Mouse (Mus musculus): Measurements from ENCODE around the gene Ndufa5.

Ndufa5 gene

DNA sequence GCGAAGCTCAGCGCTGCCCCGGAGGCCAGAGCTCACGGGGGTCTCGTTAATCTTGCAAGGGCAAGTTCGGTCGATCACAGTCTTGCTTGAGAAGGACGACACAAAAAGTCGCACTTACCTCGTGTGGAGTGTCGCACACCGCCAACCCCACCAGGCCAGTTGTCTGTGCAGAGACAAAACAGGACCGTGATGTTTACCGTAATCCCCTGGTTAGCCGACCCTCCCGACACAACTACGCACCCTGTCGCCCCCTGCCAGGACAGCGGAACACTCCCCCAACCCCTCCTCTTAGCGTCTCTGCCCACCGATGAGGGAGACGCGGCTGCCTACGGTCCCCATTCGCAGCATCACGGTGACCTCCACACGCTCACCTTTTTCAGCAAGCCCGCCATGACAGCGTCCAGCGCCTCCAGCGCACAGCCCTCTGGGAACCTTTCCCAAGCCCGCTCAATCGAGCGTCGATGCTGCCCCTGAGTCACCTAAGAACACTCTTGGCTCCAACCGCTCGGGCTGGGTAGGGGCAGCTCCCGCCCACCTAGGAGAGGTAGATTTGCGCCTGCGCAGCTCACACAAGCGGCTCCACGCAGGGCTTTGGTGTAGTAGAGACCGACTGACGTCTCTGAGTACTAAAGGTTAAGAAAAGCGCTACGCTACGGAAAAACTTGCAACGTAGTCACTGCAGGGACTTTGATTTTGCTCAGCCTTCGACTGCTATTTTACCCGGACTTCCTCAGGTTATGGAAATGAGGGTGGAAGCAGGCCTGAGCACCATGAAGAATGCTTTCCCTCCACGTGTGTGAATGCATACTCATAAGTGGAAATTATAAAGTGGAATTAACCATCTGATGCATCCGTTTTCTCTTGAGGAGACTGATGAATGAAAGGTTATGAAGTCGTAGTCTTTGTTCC, at the start of gene Ndufa5:
Gene Ndufa5 (minus strand): TSS at position 859 of the 909 bp plus-strand sequence.
- DNase-seq (ENCODE audit: low read depth), result peak; percentile 96

DNA sequence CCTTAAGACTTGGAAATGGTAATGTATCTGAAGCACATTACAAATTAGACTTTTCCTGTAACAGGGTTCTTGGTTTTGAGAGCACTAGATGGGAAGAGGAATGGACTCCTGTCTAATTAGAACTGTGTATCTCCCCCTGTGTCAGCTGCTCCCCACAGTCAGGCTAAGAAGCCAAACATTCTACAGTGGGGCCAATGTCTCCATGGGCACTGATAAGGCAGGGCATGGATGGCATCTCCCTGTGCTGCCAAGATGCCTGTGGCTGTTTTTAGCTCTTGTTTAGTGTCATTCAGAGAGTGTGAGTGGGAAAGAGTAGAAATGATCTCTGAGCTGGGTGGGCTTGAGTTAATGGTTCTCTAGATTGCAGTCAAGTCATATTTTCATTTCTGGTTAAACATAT, 45.5 kb upstream of the Ndufa5 start:
- DNase-seq (ENCODE audit: low read depth), result no peak

GRCm38 (mm10) chr6:24572431-24572830, 44.6 kb upstream of the Ndufa5 start:
- DNase-seq (ENCODE audit: low read depth), result no peak

GRCm38 (mm10) chr6:24571126-24571525, 43.3 kb upstream of the Ndufa5 start:
- DNase-seq (ENCODE audit: low read depth), result no peak

- no peak for DNase-seq (ENCODE audit: low read depth)
Observed at GRCm38 (mm10) chr6:24570278-24570677, 42.5 kb upstream of the Ndufa5 start.

DNA sequence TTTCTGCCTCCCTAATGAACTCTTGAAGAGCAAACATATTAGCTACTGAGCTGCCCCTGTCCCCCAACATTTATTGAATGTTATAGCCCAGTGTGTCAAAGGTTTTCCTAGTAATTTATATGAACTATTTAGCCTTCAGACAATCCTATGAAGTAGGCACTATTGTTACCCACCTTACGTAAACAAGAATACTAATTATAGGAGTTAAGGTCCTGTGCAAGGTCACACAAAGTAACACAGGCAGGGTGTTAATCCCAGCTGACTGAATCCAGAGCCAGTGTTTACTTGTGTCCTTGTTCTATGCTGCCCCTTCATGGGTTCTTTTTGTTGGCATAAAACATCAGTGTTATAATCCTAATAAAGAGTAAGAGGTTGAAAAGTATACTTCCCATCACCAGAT, 41.9 kb upstream of the Ndufa5 start:
- DNase-seq (ENCODE audit: low read depth), result no peak

GRCm38 (mm10) chr6:24568963-24569362, 41.1 kb upstream of the Ndufa5 start:
- DNase-seq (ENCODE audit: low read depth), result no peak

DNA sequence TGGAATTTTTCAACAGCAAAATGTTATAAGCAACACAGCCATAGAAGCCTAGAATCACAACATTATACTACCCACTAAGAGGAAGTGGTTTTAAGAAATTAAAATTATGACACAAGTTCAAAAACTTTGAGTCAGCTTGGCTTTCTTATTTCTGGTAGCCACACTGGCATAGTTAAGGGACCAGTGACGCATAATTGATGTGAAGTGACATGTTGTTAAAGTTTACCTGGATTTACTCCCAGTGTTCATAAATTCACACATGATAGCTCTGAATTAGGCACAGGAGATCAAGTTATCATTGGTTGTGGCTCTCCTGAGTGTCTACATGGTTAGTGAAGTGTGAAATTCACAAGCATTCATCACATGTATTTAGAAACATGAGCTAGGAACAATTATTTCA, 37.1 kb upstream of the Ndufa5 start:
- DNase-seq (ENCODE audit: low read depth), result no peak

DNA sequence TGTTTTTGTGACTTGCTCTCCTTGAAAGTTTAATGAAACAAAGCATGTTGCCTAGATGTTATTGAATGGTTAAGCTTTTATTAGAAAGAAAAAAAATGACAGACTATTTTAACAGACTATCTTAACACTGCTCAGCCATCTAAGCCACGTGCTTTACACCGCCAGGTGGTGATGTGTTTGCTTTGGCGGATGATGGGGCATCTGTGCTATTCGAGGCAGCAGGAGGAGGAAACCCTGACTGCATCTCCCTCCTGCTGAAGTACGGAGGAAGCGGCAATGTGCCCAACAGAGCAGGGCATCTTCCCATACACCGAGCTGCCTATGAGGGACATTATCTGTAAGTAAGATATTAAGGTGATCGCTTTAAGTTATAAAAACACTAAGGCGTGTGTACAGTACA, 36.3 kb upstream of the Ndufa5 start:
- DNase-seq (ENCODE audit: low read depth), result no peak

GRCm38 (mm10) chr6:24555488-24555887, 27.7 kb upstream of the Ndufa5 start:
- DNase-seq (ENCODE audit: low read depth), result no peak

DNA sequence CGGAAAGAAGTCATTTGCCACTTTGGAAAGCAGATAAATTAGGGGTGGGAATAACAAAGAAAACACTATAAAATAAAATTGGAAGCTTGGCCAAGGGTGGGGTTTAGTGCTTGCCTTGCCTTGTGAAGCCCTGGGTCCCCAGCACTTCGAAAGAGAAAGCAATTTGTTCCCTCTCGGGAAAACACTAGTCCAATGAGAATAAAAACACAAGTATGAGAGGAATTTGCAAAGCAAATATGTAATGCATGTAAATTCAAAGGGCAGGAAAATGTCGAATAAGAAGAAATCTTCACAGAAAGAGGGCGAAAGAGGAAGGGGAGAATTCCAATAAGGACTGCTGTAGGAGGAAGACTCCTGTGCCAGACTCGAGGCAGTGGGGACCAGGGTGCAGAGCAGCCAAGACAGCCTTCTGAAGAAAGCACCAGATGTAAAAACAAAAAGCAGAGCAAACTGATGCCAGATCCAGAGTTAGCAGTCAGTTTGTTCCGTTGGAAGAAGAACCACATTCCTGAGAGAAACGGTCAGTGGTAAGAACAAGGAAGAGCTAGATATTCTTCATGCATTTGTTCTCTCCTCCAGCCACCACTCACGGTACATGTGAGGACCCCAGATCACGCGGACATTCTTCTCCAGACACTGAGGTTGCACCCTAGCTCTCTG, 26.7 kb upstream of the Ndufa5 start:
- no peak for DNase-seq (ENCODE audit: low read depth)

DNA sequence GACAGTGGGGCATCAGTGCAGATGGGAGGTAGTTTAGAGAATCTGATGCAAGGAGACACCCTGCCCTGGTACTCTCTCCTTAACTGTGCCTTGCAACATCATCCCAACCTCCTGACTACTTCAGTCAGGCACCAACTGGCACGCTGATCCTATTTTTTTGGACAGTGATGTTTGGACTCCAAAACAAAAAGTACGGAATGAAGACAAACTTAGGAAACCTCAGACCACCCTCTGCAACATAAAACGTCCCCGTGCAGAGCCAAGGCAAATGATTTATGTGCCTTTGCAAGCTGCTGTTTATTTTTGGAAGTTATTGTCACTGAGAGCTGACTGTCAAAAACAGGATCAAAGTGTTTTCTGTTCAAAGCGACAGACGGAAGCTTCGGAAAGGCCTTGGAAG, 24.2 kb upstream of the Ndufa5 start:
- DNase-seq (ENCODE audit: low read depth), result no peak

GRCm38 (mm10) chr6:24549801-24550200, 22.0 kb upstream of the Ndufa5 start:
- no peak for DNase-seq (ENCODE audit: low read depth)

DNA sequence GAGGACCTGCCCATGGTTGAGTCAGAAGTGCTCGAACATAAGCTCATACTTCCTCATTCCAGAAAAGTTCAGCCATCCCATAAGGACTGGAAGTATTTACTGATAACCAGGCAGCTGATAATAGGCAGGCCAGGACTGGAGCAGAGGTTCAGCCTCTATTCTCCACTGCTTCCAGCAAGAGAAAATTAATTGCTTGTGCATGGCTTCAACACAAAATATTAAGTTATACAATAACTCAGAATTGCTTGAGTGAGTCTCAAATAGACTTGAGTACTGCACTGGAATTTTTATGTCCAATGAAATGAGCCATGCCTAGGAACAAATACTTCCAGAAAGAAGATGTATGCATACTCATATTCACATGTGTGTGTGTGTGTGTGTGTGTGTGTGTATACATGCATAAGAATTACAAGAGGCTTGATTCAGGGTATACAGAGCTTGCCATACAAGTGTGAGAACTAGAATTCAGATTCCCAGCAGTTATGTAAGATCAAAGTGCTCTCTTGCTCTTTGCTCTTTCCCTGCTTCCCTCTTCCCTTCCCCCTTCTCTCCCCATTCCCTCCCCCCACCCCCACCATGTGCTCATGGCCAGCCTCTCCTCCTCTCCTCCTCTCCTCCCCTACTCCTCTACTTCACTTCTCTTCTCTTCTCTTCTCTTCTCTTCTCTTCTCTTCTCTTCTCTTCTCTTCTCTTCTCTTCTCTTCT, 19.1 kb upstream of the Ndufa5 start:
- DNase-seq (ENCODE audit: low read depth), result no peak

- DNase-seq (ENCODE audit: low read depth), result no peak
Observed at GRCm38 (mm10) chr6:24543119-24543591, 15.3 kb upstream of the Ndufa5 start.

DNA sequence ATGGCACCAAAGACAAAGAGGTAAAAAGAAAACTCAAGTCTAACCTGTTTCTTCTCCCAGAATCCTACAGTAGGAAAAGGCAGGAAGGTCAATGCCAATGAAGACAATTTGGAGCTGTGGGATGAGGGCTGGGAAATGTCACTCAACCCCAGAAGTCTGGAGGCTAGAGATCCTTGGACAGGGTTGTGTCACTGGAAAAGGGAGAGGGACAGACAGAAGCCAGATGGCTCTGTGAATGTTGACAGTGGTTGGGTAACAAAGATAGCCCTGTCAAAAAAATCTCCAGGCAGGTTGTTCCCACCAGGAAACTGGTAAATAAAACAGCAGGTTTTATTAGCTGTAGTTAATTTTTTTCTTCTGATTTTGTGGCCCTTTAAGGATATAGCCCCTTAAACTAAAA, 14.6 kb upstream of the Ndufa5 start:
- DNase-seq (ENCODE audit: low read depth), result no peak

- DNase-seq (ENCODE audit: low read depth), result no peak
Observed at GRCm38 (mm10) chr6:24540106-24540505, 12.3 kb upstream of the Ndufa5 start.

DNA sequence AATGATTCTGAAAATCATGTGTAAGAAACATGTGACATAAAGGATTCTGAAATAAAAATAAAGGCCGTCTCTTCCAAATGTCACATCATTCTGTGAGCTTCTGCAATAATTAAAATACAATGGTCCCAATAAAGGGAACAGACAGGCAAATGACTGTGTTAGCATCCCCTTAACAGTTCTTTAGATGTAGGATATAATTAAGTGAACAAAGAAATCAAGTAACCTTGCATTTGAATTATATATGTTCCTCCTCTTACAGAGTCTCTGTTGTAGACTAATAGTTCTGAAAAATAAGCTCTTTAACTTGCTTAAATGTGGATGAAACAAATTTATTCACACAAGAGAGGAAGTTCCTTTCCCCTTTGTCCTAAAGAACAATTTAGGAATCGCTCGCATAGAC, 10.6 kb upstream of the Ndufa5 start:
- DNase-seq (ENCODE audit: low read depth), result no peak

GRCm38 (mm10) chr6:24532804-24533203, 5.0 kb upstream of the Ndufa5 start:
- no peak for DNase-seq (ENCODE audit: low read depth)

GRCm38 (mm10) chr6:24530711-24531420, 3.1 kb upstream of the Ndufa5 start:
- DNase-seq (ENCODE audit: low read depth), result no peak

GRCm38 (mm10) chr6:24530166-24530565, 2.4 kb upstream of the Ndufa5 start:
- DNase-seq (ENCODE audit: low read depth), result peak; percentile 52

DNA sequence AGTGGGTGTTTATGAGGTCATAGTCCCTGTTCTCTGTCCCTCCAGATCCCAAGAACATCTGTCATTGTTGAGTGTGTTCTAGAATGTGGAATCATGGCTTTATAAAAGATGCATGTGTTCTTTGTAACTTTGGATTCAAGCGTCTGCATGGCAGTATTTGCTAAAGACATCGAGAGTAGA, 141 bp upstream of the Ndufa5 start, which contains the start of gene Asb15:
Gene Asb15 (plus strand): TSS at position 81 of the 180 bp plus-strand sequence.
- no peak for DNase-seq (ENCODE audit: low read depth)
